Mouse (Mus musculus): ENCODE measurements around the gene Prss43.
A peak's percentile ranks its signal among the peaks of the same experiment; 100 is the strongest.

- TF ChIP-seq CTCF (IDR thresholded peaks at IDR 0.05; ENCODE audit: low read depth) = peak; percentile 78
- no peak for TF ChIP-seq EP300 (IDR thresholded peaks at IDR 0.05; ENCODE audit: low read depth)
Measured at GRCm38 (mm10) chr9:110871030-110871429, 44.5 kb downstream of the Prss43 start.

All from heart, postnatal 0 days (tissue).